Mouse (Mus musculus) telencephalon, adult 2 months (tissue): ENCODE data around the gene Tnfrsf25.

Experiments used
- DNase-seq: peaks from one replicate; pipeline ENCODE4 v3.0.0-alpha.2; 2011; ENCODE audit warnings: low read depth, low spot score

Tnfrsf25 gene

DNA sequence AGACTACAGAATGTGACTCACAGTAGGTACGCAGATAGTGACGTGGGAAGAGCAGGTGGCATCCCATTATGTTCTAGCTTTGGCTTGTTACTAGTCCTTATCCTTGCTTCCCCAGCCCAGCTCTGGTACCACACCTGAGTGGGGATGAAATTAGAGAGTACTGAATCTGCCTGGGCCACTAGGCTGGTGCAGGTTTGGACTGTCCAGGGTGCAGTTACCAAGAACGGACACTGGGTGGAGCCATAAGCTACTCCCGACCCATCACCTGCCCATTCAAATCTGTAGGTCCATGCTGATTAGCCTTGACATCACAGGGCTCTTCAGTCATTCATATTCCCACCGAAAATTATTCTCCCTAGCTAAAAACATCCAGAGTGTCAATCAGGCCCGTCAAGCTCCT, 24.7 kb downstream of the Tnfrsf25 start:
- DNase-seq: no peak

DNA sequence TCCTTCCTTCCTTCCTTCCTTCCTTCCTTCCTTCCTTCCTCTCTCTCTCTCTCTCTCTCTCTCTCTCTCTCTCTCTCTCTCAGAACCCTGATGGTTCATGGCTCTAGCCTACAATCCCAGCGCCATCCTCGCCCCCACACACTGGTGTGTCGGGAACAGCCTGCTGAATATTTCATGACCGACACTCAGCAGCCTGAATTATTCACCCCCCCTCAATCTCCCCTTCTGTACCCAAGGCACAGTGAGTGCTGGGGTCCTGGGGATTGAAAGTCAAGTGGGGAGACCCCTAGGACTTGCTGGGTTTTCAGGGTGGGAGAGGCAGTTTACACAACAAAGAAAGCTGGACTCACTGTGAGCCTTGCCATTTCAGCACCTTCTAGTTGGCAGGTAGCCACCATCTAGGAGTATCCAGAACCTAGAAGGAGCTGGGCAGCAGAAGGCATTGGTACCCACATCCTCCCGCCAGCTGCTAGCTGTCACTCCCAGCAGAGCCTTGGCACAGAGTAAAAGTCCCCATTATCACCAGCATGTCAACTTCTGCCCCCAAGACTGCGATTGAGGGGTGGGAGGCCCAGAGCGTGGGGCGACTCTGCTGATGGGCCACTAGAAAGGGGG, 25.9 kb downstream of the Tnfrsf25 start:
- no peak for DNase-seq

GRCm38 (mm10) chr4:152143632-152144031, 27.9 kb downstream of the Tnfrsf25 start:
- DNase-seq: no peak

- no peak for DNase-seq
Measured at GRCm38 (mm10) chr4:152145473-152145872, 29.7 kb downstream of the Tnfrsf25 start.

DNA sequence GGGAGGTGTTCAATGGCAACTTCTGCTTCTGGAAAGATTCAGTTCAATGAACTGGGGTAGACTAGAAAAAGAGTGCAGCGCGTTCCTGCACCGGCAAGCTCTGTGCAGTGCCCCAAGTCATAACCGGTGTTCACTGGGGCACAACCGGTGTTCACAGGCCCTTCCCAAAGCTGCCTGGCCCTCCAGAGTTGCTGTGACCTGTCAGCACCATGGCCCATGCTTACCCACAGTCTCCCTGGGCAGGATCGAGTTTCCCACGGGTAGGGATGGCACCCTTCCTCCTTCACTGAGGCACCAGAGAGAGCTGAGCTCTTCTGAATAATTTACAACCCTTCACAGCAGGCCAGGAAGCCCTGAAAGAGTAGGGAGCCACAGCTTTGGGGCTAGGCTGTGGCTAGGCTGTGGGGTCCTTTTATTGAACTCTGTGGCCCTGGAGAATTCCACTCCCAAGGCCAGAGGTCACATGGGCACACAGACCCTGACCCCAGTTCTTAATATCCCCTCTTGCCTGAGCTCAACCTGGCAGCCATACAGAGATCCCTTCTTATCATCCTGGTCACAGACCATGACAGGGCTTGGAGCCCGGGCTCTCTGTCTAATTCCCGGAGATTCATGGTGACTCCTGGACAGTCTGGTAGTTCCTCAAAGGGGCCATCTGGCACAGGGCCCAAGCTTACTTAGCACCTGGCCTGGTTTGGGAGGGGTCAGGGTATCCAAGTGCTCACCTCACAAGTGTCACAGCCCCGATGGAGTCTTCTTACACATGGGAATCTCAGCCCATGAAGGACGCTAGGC, 30.5 kb downstream of the Tnfrsf25 start:
- DNase-seq: no peak

DNA sequence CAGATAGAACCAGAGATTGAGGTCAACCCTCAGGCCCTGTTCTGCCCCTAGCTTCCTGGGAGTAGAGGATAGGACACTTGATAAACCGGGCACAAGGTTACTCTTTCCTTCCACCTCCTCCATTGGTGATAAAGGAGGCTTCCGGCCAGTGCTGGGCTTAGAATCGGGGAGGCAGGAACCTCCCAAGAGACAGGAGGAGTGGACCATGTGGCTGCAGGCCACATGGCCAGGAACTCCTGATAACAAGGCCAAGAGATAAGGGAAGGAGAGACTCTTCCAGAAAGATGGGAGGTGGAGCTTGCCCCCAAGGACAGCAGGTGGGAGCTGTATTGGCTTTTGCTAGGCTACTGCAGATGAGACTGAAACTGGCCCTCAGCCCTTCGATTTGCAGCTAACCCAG, 34.8 kb downstream of the Tnfrsf25 start:
- no peak for DNase-seq

DNA sequence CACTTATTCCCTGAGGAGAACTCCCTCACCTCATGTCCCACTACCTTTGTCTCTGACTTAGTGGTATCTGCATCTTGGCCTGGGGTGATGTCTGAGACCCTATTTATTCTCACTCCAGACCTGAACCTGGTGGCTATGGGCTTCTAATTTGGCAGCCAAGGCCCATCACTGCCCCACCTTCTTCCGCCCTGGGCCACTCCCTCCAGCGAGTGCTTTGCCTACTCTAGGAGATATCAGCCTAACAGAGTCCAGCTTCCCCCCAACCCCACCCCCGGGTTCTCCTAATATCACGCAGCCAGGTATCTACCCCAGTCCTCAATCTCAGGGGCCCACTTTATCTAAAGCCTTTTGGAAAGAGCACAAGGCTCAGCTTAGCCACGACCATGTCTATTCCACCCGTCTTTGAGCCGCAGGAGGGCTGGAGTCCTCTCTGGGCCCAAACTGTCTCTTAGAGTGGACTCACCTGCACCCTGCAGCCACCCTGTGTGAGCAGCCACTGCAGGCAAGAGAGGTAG, 35.8 kb downstream of the Tnfrsf25 start:
- DNase-seq: no peak

GRCm38 (mm10) chr4:152151966-152152544, 36.3 kb downstream of the Tnfrsf25 start, which contains the start of gene Espn:
Espn (minus strand) TSS chr4:152152371.
- no peak for DNase-seq

DNA sequence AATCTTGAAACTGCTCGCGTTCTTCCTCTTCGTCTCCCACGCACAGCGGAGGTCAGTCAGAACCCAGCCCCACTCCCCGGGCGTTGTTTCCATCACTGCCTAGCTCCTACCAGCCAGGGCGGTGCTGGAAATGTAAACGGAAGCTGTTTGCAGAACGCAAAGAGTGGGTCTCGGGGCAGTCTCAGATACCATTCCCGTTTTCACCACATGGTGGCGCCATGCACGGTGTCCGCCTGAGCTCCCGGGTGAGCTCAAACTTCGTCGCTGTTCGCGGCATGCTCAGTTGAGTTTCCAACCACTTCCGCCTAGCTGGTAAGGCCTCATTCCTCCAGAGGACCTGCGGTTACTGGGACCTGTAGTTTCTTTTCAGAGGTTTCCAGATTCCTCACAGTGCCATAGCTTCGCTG, 38.0 kb downstream of the Tnfrsf25 start:
- DNase-seq: no peak

DNA sequence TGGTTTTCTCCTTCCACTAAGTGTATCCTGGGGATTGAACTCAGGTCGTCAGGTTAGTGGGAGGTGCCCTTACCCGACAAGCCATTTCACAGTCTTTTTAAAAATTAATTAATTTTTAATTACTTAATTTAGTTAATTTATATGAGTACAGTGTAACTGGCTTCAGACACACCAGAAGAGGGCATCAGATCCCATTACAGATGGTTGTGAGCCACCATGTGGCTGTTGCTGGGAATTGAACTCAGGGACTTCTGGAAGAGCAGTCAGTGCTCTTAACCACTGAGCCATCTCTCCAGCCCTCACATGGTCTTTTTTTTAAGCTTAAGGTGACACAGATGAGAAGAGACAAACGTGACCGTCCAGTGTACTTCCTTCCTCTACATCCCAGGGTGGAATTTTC, 39.3 kb downstream of the Tnfrsf25 start:
- no peak for DNase-seq

DNA sequence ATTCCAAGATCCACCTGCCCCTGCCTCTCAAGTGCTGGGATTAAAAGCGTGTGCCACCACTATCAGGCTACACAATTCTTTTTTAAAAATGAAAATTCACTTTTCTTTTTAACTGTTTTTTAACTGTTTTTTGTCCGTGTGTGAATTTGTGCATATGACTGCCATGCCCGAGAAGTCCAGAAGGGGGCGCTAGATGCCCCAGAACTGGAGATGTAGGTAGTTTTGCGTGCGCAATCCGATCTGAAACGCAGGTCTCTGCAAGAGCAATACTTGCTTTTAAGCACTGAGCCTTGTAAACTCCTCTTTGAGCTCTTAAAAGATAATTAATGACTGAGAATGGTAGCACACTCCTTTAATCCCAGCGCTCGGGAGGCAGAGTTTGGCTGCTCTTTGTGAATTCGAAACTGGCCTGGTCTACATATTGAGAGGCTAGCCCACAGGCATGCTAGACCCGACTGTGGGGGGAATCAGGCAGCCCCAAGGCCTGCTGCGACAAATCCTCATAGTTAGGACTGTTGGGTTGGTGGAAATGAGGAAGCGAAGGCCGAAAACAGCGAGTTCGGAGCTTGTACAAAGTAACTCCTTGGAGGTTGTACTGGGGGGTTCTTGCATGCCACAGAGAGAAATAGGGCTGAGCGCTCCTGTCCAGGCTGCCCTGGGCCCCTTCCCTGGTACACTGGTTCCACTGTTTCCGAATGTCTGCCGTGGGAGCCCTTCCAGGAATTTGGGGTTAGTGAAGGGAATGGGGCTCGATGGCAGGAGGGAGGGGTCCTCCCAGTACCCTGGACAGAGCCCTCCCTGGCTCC, 42.2 kb downstream of the Tnfrsf25 start:
- no peak for DNase-seq

GRCm38 (mm10) chr4:152158585-152159284, 43.0 kb downstream of the Tnfrsf25 start, which contains the start of gene Hes2:
Hes2 (plus strand) TSS chr4:152158867.
- DNase-seq: no peak

- DNase-seq: no peak
Measured at GRCm38 (mm10) chr4:152159285-152159678, 43.5 kb downstream of the Tnfrsf25 start.

GRCm38 (mm10) chr4:152160748-152161147, 45.0 kb downstream of the Tnfrsf25 start:
- DNase-seq: no peak

- no peak for DNase-seq
Measured at GRCm38 (mm10) chr4:152161601-152162000, 45.9 kb downstream of the Tnfrsf25 start.

DNA sequence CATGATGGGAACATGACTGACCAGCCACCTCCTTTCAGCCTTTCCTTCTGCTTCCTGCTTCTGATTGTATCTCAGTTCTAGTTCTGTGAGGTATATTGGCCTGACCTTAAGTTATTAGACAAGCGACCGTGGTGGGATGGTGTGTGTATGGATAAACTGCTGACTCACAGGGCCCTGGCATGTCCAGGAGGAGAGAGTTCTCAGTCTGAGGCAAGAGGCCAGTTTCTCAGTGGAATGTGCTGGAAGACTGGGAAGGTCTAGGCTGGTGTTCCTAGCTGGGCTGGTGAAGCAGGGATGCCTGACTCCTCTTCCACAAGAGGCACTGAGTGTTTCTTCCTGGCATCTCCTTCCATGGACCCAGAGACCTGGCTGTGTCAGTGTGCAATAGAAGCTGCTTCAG, 47.0 kb downstream of the Tnfrsf25 start:
- no peak for DNase-seq

- DNase-seq: no peak
Measured at GRCm38 (mm10) chr4:152165036-152165931, 49.5 kb downstream of the Tnfrsf25 start.

- DNase-seq: no peak
Measured at GRCm38 (mm10) chr4:152168052-152168451, 52.3 kb downstream of the Tnfrsf25 start.

DNA sequence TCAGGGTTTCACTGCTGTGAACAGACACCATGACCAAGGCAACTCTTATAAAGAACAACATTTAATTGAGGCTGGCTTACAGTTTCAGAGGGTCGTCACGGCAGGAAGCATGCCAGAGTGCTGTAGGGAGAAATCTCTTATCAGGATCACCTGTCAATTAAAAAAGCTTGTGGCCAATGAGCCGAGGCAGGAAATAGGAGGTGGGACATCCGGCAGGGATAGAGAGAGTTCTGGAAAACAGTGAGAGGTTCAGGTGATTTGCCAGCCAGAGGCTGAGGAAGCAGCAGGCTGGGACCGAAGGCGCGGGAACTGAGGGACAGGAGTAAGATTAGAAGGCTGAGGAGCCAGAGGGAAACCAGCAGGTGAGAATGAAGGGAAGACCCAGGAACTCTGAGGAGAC, 53.4 kb downstream of the Tnfrsf25 start:
- DNase-seq: no peak
